Mouse (Mus musculus): Measurements from ENCODE around the gene Atxn1. TPM values are rescaled to one million over a fixed set of nuclear protein-coding genes. Genes with fewer than 3 reads are reported as not detected.

Gene Atxn1
- total and polyA plus RNA-seq, 3 experiments: 0.39 to 1.1 TPM; not detected in 1

DNA sequence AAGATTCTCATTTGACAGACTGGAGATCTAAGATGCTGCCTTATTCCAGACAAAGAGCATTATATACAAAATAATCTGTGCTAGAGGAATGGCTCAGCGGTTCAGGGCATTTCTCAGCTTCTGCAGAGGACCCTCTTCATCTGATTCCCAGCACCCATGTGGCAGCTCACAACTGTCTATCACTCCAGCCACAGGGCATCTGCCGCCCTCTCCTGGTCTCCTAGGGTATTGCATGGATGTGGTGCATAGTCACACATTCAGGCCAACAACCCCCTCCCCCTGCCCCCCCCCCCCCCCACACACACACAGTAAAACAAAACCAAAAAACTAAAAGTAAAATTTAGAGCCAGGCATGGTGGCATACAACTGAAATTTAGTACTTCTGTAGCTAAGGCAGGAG lies 130.5 kb downstream of the Atxn1 start:
- Histone ChIP-seq H3K36me3 (ENCODE audit: control insufficient read depth in 1 of 2, insufficient read depth in 2 of 2, low read length in 2 of 2) (no peaks in the 10 kb centered on the region), H3K79me2 (ENCODE audit: control insufficient read depth, insufficient read depth, low read length, poor library complexity) (no peaks in the 10 kb centered on the region), H3K4me3 (ENCODE audit: control insufficient read depth in 1 of 2, insufficient read depth in 1 of 2, low read depth in 2 of 2, low read length in 2 of 2) (no peak overlapping the region), H3K4me1 (ENCODE audit: control insufficient read depth in 1 of 2, insufficient read depth in 2 of 2, low read length in 2 of 2) (no peaks in the 10 kb centered on the region), H3K27ac (ENCODE audit: control insufficient read depth, low read depth, low read length) (no peak overlapping the region), H3K27me3 (ENCODE audit: control insufficient read depth in 1 of 2, insufficient read depth in 2 of 2, low read length in 2 of 2) (no peaks in the 10 kb centered on the region), H3K9me3 (replicated peaks; ENCODE audit: insufficient read depth, low read length) (no peaks in the 10 kb centered on the region), H3K9ac (ENCODE audit: control insufficient read depth, low read depth, low read length, poor library complexity, severe bottlenecking) (no peak overlapping the region)
- peak; percentile 23 for DNase-seq (ENCODE audit: low read depth, low spot score)
- TF ChIP-seq MYC (IDR thresholded peaks at IDR 0.05; ENCODE audit: low read depth, low read length) (no peak), KAT2A (conservative IDR thresholded peaks at IDR 0.05; ENCODE audit: low read depth, low read length) (no peak), MYB (IDR thresholded peaks at IDR 0.05; ENCODE audit: low read depth, low read length) (no peak), ZNF384 (IDR thresholded peaks at IDR 0.05; ENCODE audit: low read depth, low read length) (no peak), UBTF (IDR thresholded peaks at IDR 0.05; ENCODE audit: borderline replicate concordance, insufficient read depth, low read depth, low read length) (no peak), POLR2AphosphoS5 (IDR thresholded peaks at IDR 0.05; ENCODE audit: borderline replicate concordance, low read depth, low read length) (no peak), TAL1 (IDR thresholded peaks at IDR 0.05; ENCODE audit: low read length) (no peak), CTCF (IDR thresholded peaks at IDR 0.05 in 2 of 3, conservative IDR thresholded peaks at IDR 0.05 in 1 of 3; ENCODE audit: control insufficient read depth in 1 of 3, insufficient read depth in 1 of 3, low read depth in 2 of 3, low read length in 3 of 3, poor library complexity in 1 of 3, severe bottlenecking in 1 of 3) (peak; percentile 41 to 49 (median 46); a peak in 5 of 6 replicates), EP300 (IDR thresholded peaks at IDR 0.05; ENCODE audit: low read depth in 1 of 2, low read length in 2 of 2) (no peak), HCFC1 (IDR thresholded peaks at IDR 0.05; ENCODE audit: low read depth, low read length) (no peak), GATA1 (IDR thresholded peaks at IDR 0.05; ENCODE audit: low read depth, low read length) (no peak), CHD2 (IDR thresholded peaks at IDR 0.05; ENCODE audit: low read length) (no peak), SMC3 (IDR thresholded peaks at IDR 0.05; ENCODE audit: low read depth, low read length) (peak; percentile 31; the same call in 1 of the 2 replicates), NRF1 (IDR thresholded peaks at IDR 0.05; ENCODE audit: insufficient read depth, low read depth, low read length, poor library complexity, severe bottlenecking) (no peak), GABPA (IDR thresholded peaks at IDR 0.05; ENCODE audit: low read depth, low read length) (no peak), ZKSCAN1 (IDR thresholded peaks at IDR 0.05; ENCODE audit: low read depth, low read length) (no peak), RAD21 (IDR thresholded peaks at IDR 0.05; ENCODE audit: low read depth, low read length) (peak; percentile 36), MAX (IDR thresholded peaks at IDR 0.05; ENCODE audit: low read length) (no peak), NELFE (IDR thresholded peaks at IDR 0.05; ENCODE audit: low read depth, low read length) (no peak), USF2 (IDR thresholded peaks at IDR 0.05; ENCODE audit: borderline replicate concordance in 1 of 2, insufficient read depth in 1 of 2, low read depth in 1 of 2, low read length in 2 of 2) (no peak), JUND (IDR thresholded peaks at IDR 0.05; ENCODE audit: low read depth, low read length) (no peak)
